Mouse (Mus musculus) midbrain, embryonic 10.5 days (tissue): ENCODE results near the gene Trp73. TPM values are rescaled to one million over a fixed set of nuclear protein-coding genes. Genes with fewer than 3 reads are reported as not detected.

Source experiments
- DNase-seq: peaks from one replicate; pipeline ENCODE4 v3.0.0-alpha.2; 2017; ENCODE audit warnings: low spot score
- H3K27ac ChIP-seq: fragments of 300-500 bp; sonication (generic); replicated peaks from 2 replicates; pipeline ENCODE4 v1.5.1; 2016; ENCODE audit warnings: mild to moderate bottlenecking
- H3K27me3 ChIP-seq: fragments of 300-500 bp; sonication (generic); 2 replicates; pipeline ENCODE4 v1.6.1; 2016; ENCODE audit warnings: low read depth, mild to moderate bottlenecking; ENCODE audit not compliant: poor library complexity, severe bottlenecking
- H3K36me3 ChIP-seq: fragments of 300-500 bp; sonication (generic); 2 replicates; pipeline ENCODE4 v1.6.1; 2016; ENCODE audit warnings: mild to moderate bottlenecking, moderate library complexity
- H3K4me1 ChIP-seq: fragments of 300-500 bp; sonication (generic); 2 replicates; pipeline ENCODE4 v1.6.1; 2016
- H3K4me3 ChIP-seq: fragments of 300-500 bp; sonication (generic); 2 replicates; pipeline ENCODE4 v1.5.1; 2016; ENCODE audit warnings: mild to moderate bottlenecking, moderate library complexity
- H3K9me3 ChIP-seq: fragments of 300-500 bp; sonication (generic); replicated peaks from 2 replicates; pipeline ENCODE4 v1.6.1; 2016; ENCODE audit warnings: mild to moderate bottlenecking
- WGBS: fragments of 180-500 bp; shearing (Covaris S2); methylation state at CpG from one replicate; pipeline ENCODE4 v1.1.7; 2016; 5-methylcytosine and 5-hydroxymethylcytosine counted together
- polyA plus RNA-seq: library from polyadenylated mRNA; unstranded; fragments of >200 nt; fragmentation: Nextera tagmentation; extraction: Ambion mirVana; gene quantifications from 2 replicates; pipeline ENCODE4 v1.2.1, GENCODE M21; 2016

Trp73 gene
- polyA plus RNA-seq, 1 experiment from 2014 or later = 0.36 TPM

DNA sequence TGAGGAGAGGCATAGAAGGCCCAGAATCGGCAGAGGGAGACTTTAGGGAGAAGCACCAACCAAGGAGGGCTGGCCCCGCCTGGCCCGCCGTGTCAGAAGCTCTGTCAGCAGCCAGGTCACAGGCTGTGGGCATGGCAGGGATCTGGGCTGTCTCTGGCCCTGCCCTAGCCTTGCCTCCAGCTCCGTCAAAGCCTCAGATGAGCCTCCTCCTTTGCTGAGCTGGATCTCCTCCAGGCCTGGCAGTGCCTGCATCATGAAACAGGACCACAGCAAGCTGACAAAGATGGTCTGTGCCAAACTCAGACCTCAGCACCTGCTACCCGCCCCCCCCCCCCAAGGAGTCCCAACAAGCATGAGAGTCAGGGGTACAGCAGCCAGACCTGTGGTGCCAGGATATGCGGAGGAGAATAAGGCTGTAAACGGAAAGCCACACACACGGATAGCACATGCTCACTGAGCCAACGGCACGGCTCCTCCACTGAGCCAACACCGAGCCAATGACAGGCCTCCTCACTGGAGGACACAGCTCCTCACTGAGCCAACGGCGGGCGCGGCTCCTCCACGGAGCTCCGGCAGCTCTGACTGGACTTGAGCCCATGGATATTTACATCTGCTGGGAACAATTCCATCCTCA, 30.7 kb downstream of the Trp73 start:
- Histone ChIP-seq H3K27ac (no peak overlapping the region), H3K27me3 (peaks cover 72% of the 10 kb centered on the region), H3K4me3 (no peak overlapping the region), H3K4me1 (peaks cover 10% of the 10 kb centered on the region), H3K9me3 (no peaks in the 10 kb centered on the region), H3K36me3 (no peaks in the 10 kb centered on the region)
- no peak for DNase-seq
- 65% methylated on average over 18 of the region's 18 CpGs for WGBS

GRCm38 (mm10) chr4:154106497-154107061, 33.4 kb downstream of the Trp73 start:
- Histone ChIP-seq H3K4me1 (peaks cover 10% of the 10 kb centered on the region), H3K9me3 (no peaks in the 10 kb centered on the region), H3K27me3 (peaks cover 84% of the 10 kb centered on the region), H3K36me3 (no peaks in the 10 kb centered on the region), H3K4me3 (no peak overlapping the region), H3K27ac (no peak overlapping the region)
- 81% methylated on average over 13 of the region's 13 CpGs for WGBS
- no peak for DNase-seq

- DNase-seq = peak; percentile 81
- Histone ChIP-seq H3K27me3 (peaks cover 81% of the 10 kb centered on the region), H3K4me3 (peak overlapping the region; percentile 35), H3K36me3 (no peaks in the 10 kb centered on the region), H3K27ac (peak overlapping the region; percentile 42; the same call in 1 of the 2 replicates), H3K9me3 (no peaks in the 10 kb centered on the region), H3K4me1 (peaks cover 10% of the 10 kb centered on the region)
- 36% methylated on average over 20 of the region's 20 CpGs for WGBS
Measured at GRCm38 (mm10) chr4:154105381-154106001, 34.5 kb downstream of the Trp73 start.

DNA sequence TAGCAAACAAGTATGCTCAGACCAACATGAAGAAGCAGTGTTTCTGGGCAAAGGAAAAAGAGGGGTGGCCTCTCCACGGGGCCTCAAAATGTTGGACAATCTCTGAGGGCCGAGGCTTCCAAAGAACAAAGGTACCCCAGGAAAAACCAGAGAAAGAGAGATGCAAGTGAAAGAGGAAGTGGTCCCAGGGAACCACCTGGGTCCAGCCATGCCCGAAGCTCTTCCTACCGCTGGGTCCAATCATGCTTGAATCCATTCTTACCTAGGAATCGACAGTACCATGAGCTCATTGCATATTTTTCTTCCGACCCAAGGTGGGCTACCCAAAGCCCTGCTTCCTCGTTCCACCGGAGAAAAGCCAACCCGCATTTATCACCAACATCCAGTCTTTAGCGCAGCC, 36.1 kb downstream of the Trp73 start:
- 88% methylated on average over 10 of the region's 10 CpGs for WGBS

DNA sequence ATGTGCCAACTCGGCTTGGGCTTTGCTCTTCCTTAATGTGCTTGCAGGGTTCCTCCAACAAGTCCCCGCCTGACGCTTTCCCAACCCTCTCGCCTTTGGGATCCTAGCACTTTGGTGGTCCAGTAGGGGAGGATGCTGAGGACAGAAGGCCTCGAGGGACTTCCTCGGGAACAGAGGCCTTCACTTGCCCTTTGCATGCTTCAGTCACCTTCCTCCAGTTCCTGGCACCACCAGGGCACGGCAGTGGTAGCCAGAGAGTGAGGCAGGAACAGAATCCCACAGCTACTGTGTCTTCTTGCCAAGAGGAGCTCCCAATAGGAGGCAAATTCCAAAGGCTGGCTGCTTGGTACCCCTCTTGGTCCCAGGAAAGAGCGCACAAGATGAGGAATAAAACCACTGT, 36.6 kb downstream of the Trp73 start:
- Histone ChIP-seq H3K4me3 (no peak overlapping the region), H3K9me3 (no peaks in the 10 kb centered on the region), H3K36me3 (no peaks in the 10 kb centered on the region), H3K4me1 (peaks cover 16% of the 10 kb centered on the region), H3K27me3 (peaks cover 68% of the 10 kb centered on the region), H3K27ac (no peak overlapping the region)
- 82% methylated on average over 8 of the region's 8 CpGs for WGBS
- DNase-seq = no peak

More for the DNA sequence above, 36.1 kb downstream of the Trp73 start:
- H3K4me3 ChIP-seq = no peak overlapping the region
- no peaks in the 10 kb centered on the region for H3K9me3 ChIP-seq
- H3K36me3 ChIP-seq = no peaks in the 10 kb centered on the region
- H3K27ac ChIP-seq = no peak overlapping the region
- no peak for DNase-seq
- peaks cover 16% of the 10 kb centered on the region for H3K4me1 ChIP-seq
- H3K27me3 ChIP-seq = peaks cover 68% of the 10 kb centered on the region

GRCm38 (mm10) chr4:154099361-154099760, 40.6 kb downstream of the Trp73 start:
- no peak overlapping the region for H3K4me3 ChIP-seq
- no peak for DNase-seq
- 66% methylated on average over 7 of the region's 7 CpGs for WGBS

GRCm38 (mm10) chr4:154096111-154096510, 43.9 kb downstream of the Trp73 start:
- WGBS = 26% methylated on average over 6 of the region's 6 CpGs
- DNase-seq = no peak
- Histone ChIP-seq H3K27me3 (peaks cover 30% of the 10 kb centered on the region; the same call in 1 of the 2 replicates), H3K4me3 (no peak overlapping the region), H3K4me1 (peaks cover 20% of the 10 kb centered on the region), H3K36me3 (no peaks in the 10 kb centered on the region), H3K27ac (no peak overlapping the region), H3K9me3 (no peaks in the 10 kb centered on the region)

More at GRCm38 (mm10) chr4:154099361-154099760, 40.6 kb downstream of the Trp73 start:
- Histone ChIP-seq H3K4me1 (peaks cover 20% of the 10 kb centered on the region), H3K9me3 (no peaks in the 10 kb centered on the region), H3K27ac (no peak overlapping the region), H3K27me3 (peaks cover 62% of the 10 kb centered on the region), H3K36me3 (no peaks in the 10 kb centered on the region)

DNA sequence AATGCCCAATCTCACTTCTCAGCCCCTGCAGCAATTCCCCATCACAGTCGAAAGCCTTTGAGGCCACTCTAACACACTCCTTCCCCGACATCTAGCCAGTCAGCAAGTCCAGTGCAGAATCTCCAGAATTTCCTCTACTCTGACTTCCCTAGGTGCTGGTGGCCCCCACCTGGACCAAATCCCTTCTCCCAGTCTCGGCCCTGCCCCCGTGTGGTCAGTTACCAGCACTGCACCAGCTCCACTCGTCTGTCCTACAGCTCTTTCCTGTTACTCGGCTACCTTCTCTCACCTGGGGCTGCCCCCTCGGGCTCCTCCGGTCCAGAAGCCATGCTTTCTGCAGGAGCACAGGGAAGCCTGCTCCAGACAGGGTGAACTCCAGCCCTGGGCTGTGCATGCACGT, 46.8 kb downstream of the Trp73 start:
- no peak for DNase-seq
- 34% methylated on average over 9 of the region's 9 CpGs for WGBS
- no peak overlapping the region for H3K4me3 ChIP-seq
- 0 out of 2 replicates have a peak, but pooled peaks cover 14% of the 10 kb centered on the region for H3K4me1 ChIP-seq
- no peak overlapping the region for H3K27ac ChIP-seq
- H3K27me3 ChIP-seq = peaks cover 33% of the 10 kb centered on the region
- H3K9me3 ChIP-seq = no peaks in the 10 kb centered on the region
- H3K36me3 ChIP-seq = no peaks in the 10 kb centered on the region

- Histone ChIP-seq H3K4me3 (no peak overlapping the region), H3K27ac (no peak overlapping the region), H3K4me1 (0 out of 2 replicates have a peak, but pooled peaks cover 8% of the 10 kb centered on the region), H3K9me3 (no peaks in the 10 kb centered on the region), H3K27me3 (peaks cover 34% of the 10 kb centered on the region), H3K36me3 (no peaks in the 10 kb centered on the region)
- 70% methylated on average over 8 of the region's 8 CpGs for WGBS
- DNase-seq = no peak
Measured at GRCm38 (mm10) chr4:154091356-154091755, 48.7 kb downstream of the Trp73 start.

DNA sequence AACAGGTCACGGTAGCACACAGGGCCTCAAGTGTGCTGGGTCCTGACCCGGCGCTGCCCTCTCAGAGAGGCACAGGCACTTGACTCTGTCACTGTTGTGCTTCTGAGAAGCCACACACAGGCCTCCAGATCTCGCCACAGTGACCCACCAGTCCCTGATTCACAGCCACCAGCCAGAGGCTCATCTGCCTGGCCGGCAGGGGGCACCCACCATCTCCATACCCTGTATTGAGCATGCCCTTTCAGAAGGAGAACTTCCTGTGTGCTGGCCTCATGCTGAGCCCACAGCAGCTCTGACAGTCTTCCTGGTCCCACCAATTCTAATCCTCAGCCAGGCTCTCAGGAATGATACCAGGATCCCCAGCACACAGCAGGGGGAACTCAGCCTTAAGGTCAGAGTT, 50.8 kb downstream of the Trp73 start:
- 62% methylated on average over 5 of the region's 5 CpGs for WGBS
- Histone ChIP-seq H3K4me3 (no peak overlapping the region), H3K4me1 (no peaks in the 10 kb centered on the region), H3K27ac (no peak overlapping the region), H3K9me3 (no peaks in the 10 kb centered on the region), H3K27me3 (peaks cover 16% of the 10 kb centered on the region), H3K36me3 (no peaks in the 10 kb centered on the region)
- no peak for DNase-seq

- Histone ChIP-seq H3K4me3 (no peak overlapping the region), H3K9me3 (no peaks in the 10 kb centered on the region), H3K36me3 (no peaks in the 10 kb centered on the region), H3K27ac (no peak overlapping the region), H3K27me3 (peaks cover 30% of the 10 kb centered on the region), H3K4me1 (peaks cover 4% of the 10 kb centered on the region)
- no peak for DNase-seq
- WGBS = 90% methylated on average over 8 of the region's 8 CpGs
Measured at GRCm38 (mm10) chr4:154086436-154086835, 53.6 kb downstream of the Trp73 start.

DNA sequence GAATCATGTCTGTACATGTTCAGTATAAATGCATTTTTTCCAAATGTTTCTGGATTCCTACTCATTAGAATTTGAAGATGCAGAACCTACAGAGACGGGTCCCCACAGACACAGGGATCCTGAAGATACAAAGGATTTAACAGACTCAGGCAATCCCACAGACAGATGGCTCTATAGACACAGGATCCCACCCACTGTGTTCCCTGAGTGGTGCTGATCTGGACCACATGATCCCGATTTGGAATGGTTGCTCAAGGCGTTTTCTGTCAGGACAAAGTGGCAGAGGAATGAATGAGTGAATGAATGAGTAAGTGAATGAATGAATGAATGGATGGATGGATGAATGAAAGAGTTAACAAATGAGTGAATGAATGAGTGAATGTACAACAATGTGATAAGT, 54.2 kb downstream of the Trp73 start:
- no peak for DNase-seq
- peaks cover 36% of the 10 kb centered on the region for H3K27me3 ChIP-seq
- no peak overlapping the region for H3K4me3 ChIP-seq
- WGBS = 68% methylated on average over 3 of the region's 3 CpGs
- H3K4me1 ChIP-seq = peaks cover 10% of the 10 kb centered on the region
- H3K27ac ChIP-seq = no peak overlapping the region
- no peaks in the 10 kb centered on the region for H3K9me3 ChIP-seq
- no peaks in the 10 kb centered on the region for H3K36me3 ChIP-seq

DNA sequence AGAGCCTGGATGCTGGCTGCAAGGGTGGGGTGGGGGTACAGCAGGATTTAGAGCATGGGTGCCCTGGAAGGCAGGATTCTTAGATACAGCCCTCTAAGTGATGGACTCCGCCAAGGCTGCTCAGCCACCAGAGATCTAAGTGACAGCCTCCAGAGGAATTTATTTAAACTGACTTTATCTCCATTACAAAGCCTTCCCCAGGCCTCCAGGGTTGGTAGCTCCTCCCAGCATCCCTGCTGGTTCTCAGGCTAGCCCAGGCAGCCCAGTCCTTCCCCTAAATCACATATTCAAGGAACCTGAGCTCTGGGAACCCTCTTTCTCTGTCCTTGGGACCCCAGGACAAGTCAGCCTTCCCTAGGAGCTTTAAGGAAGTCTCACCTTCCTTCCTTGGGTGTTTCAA, 58.0 kb downstream of the Trp73 start:
- Histone ChIP-seq H3K27ac (no peak overlapping the region), H3K4me1 (peaks cover 10% of the 10 kb centered on the region), H3K27me3 (peaks cover 48% of the 10 kb centered on the region), H3K36me3 (no peaks in the 10 kb centered on the region), H3K4me3 (no peak overlapping the region), H3K9me3 (no peaks in the 10 kb centered on the region)
- DNase-seq = no peak
- WGBS = 15% methylated on average over 1 of the region's 1 CpGs
